Mouse (Mus musculus) hindbrain, embryonic 13.5 days (tissue): ENCODE data around the gene Syt13. TPM values are rescaled to one million over a fixed set of nuclear protein-coding genes. Genes with fewer than 3 reads are reported as not detected.

Experiments used
- ATAC-seq: fragments of 200-750 bp; cut with Nextera tagmentation; 2 replicates; pipeline ENCODE4 v1.8.0; 2017; ENCODE audit warnings: moderate TSS enrichment; ENCODE audit not compliant: low FRiP score
- H3K27ac ChIP-seq: fragments of 300-500 bp; sonication (generic); 2 replicates; pipeline ENCODE4 v1.5.1; 2015; ENCODE audit warnings: inconsistent platforms, mild to moderate bottlenecking, moderate library complexity
- H3K27me3 ChIP-seq: fragments of 300-500 bp; sonication (generic); 2 replicates; pipeline ENCODE4 v1.6.1; 2015; ENCODE audit warnings: mild to moderate bottlenecking, inconsistent platforms
- H3K36me3 ChIP-seq: fragments of 300-500 bp; sonication (generic); 2 replicates; pipeline ENCODE4 v1.6.1; 2015; ENCODE audit warnings: mild to moderate bottlenecking, inconsistent platforms
- H3K4me1 ChIP-seq: fragments of 300-500 bp; sonication (generic); replicated peaks from 2 replicates; pipeline ENCODE4 v1.6.1; 2015; ENCODE audit warnings: inconsistent platforms
- H3K4me2 ChIP-seq: fragments of 300-500 bp; sonication (generic); 2 replicates; pipeline ENCODE4 v1.6.1; 2015; ENCODE audit warnings: inconsistent platforms, mild to moderate bottlenecking, moderate library complexity
- H3K4me3 ChIP-seq: fragments of 300-500 bp; sonication (generic); 2 replicates; pipeline ENCODE4 v1.5.1; 2015; ENCODE audit warnings: mild to moderate bottlenecking, inconsistent platforms
- H3K9ac ChIP-seq: fragments of 300-500 bp; sonication (generic); 2 replicates; pipeline ENCODE4 v1.6.1; 2015; ENCODE audit warnings: mild to moderate bottlenecking, inconsistent platforms
- H3K9me3 ChIP-seq: fragments of 300-500 bp; sonication (generic); 2 replicates; pipeline ENCODE4 v1.6.1; 2016; ENCODE audit warnings: inconsistent platforms
- WGBS: fragments of 180-500 bp; shearing (Covaris S2); methylation state at CpG from one replicate; pipeline ENCODE4 v1.1.7; 2015; 5-methylcytosine and 5-hydroxymethylcytosine counted together
- polyA plus RNA-seq: library from polyadenylated mRNA; unstranded; fragments of >200 nt; fragmentation: Nextera tagmentation; extraction: Ambion mirVana; gene quantifications from 2 replicates; pipeline ENCODE4 v1.2.1, GENCODE M21; 2015

The Syt13 gene
- polyA plus RNA-seq, 1 experiment from 2014 or later, result 24.7 TPM

DNA sequence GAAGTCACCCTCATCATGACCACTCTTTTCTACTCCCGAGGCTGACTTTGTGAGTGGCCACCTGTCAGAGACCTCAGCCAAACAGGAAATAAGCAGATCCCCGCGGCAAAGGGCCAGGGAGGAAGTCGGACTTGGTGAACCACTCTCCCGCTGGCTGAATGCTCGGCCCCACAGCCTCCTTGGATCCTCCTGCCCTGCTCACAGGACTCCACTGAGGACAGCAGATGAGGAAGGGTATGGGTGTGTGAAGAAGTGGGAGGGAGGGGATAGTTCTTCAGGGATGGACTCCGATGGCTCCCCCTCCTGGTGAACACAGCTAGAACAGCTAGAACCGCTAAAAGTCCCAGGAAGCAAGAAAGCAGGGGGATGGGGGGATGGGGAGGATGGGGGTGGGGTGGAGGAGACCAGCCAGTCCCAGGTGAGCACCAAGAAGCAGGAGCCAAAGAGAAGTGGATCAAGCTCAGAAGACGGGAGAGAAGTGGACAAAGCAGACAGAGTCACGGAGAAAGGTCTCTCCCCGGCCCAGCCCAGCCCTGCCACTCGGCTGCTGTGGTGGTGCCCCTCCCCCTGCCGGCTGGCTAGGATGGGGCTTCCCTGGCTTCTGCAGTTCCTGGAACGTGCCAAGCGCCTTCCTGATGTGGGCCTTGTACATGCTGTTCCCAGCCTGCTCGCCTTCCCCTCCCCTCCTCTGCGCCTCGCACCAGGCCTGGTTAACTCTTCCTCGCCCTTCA, 73.2 kb downstream of the Syt13 start:
- Histone ChIP-seq H3K27me3 (no peaks in the 10 kb centered on the region), H3K9me3 (no peaks in the 10 kb centered on the region), H3K4me1 (peaks cover 26% of the 10 kb centered on the region), H3K9ac (peak overlapping the region; percentile 60), H3K27ac (peak overlapping the region; percentile 69), H3K4me3 (no peak overlapping the region), H3K4me2 (peak overlapping the region; percentile 32), H3K36me3 (peaks cover 33% of the 10 kb centered on the region)
- 22% methylated on average over 19 of the region's 19 CpGs for WGBS
- ATAC-seq, result peak; percentile 86

DNA sequence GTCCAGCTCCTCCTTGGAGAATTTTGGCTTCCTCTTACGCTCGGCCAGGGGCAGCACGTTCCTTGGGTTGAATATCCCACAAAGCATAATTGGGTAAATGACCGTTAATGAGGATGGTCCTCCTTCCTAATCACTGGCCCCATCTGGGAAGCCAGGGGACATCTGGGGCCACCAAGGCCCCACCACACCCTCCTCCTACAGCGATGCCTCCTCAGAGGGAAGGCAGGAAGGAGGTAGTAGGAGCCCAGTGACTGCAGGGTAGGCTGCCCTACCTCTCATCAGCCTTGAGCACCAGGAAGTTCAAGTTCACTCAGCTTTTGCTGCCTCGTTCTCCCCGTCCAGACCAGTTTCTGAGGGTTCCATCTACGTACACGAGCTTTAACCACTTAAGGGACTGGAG, 74.7 kb downstream of the Syt13 start:
- WGBS, result 88% methylated on average over 9 of the region's 9 CpGs
- Histone ChIP-seq H3K27me3 (no peaks in the 10 kb centered on the region), H3K27ac (no peak overlapping the region), H3K4me3 (no peak overlapping the region), H3K4me1 (peaks cover 26% of the 10 kb centered on the region), H3K4me2 (no peak overlapping the region), H3K9me3 (no peaks in the 10 kb centered on the region), H3K36me3 (peaks cover 32% of the 10 kb centered on the region), H3K9ac (no peak overlapping the region)
- ATAC-seq, result no peak

DNA sequence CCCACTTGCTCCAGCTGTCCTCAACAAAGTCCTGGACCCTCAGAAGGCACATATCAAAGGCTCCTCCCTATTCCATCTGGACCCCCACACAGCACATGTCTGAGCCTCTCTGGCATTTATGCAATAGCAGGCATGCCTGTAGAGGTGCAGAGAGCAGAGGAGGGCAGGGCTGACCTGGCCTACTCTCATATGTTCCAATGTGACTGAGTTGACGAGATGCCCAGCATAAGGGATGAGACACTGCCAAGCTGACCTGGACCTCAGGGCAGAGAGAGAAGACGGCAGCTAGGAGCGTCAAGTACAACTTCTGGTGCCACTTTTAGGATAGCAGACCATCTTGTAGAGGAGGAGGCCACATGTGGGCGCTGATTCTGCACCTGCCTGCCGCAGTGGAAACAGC, 77.1 kb downstream of the Syt13 start:
- peaks cover 26% of the 10 kb centered on the region for H3K4me1 ChIP-seq
- no peak overlapping the region for H3K27ac ChIP-seq
- H3K4me3 ChIP-seq, result no peak overlapping the region
- H3K36me3 ChIP-seq, result peaks cover 28% of the 10 kb centered on the region
- no peak overlapping the region for H3K4me2 ChIP-seq
- H3K9ac ChIP-seq, result no peak overlapping the region
- no peak for ATAC-seq
- no peaks in the 10 kb centered on the region for H3K27me3 ChIP-seq
- H3K9me3 ChIP-seq, result no peaks in the 10 kb centered on the region
- 96% methylated on average over 5 of the region's 5 CpGs for WGBS

DNA sequence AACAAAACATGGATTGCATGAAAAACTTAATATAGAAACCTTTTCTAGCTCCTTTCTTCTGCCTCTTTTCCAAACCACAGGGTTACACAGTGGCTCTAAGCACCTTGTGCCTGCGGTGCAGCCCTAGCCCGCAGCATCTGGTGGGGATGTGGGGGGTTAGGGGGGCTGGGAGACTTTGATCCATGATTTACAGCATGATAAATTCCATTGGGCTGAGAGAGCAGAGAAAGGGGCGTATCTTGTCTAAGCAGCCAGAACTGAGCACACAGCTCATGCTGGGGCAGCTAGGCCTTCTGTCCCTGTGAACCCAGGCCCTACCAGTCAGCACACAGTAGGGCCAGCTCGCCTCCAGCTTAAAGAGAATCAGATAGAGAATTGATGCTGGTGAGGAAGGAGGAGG, 90.1 kb downstream of the Syt13 start:
- Histone ChIP-seq H3K27ac (no peak overlapping the region), H3K36me3 (peaks cover 29% of the 10 kb centered on the region), H3K4me1 (0 out of 2 replicates have a peak, but pooled peaks cover 2% of the 10 kb centered on the region), H3K27me3 (no peaks in the 10 kb centered on the region), H3K9me3 (no peaks in the 10 kb centered on the region), H3K9ac (no peak overlapping the region), H3K4me2 (no peak overlapping the region), H3K4me3 (no peak overlapping the region)
- no peak for ATAC-seq
- 70% methylated on average over 4 of the region's 4 CpGs for WGBS

Other genes with a start within 250 kb of the Syt13 start
- 1.8 and 1.9 TPM in 2 replicates for gene Prdm11, start 131.1 kb downstream of the Syt13 start, polyA plus RNA-seq